Mouse (Mus musculus) CH12.LX (cell line): ENCODE results near the gene Dmrta2. TPM values are rescaled to one million over a fixed set of nuclear protein-coding genes. Genes with fewer than 3 reads are reported as not detected.

Experiments used
- DNase-seq: peaks from one replicate; pipeline ENCODE4 v3.0.0-alpha.2; 2013; ENCODE audit errors: extremely low read depth
- H3K27ac ChIP-seq: 2 replicates; pipeline ENCODE4 v1.5.1; 2012; ENCODE audit warnings: low read depth, mild to moderate bottlenecking, control low read depth, moderate library complexity; ENCODE audit not compliant: insufficient read depth
- H3K27me3 ChIP-seq: replicated peaks from 2 replicates; pipeline ENCODE3; 2012; ENCODE audit warnings: inconsistent platforms
- H3K36me3 ChIP-seq, 2 experiments: replicated peaks in 1 of 2; 2 replicates each; pipeline versions ENCODE3 to v1.6.1; 2012; ENCODE audit warnings: inconsistent platforms in 1 of 2, low read length in 1 of 2, mild to moderate bottlenecking in 1 of 2, mixed read lengths in 1 of 2, moderate library complexity in 1 of 2; ENCODE audit not compliant: control insufficient read depth in 1 of 2, insufficient read depth in 1 of 2
- H3K4me1 ChIP-seq, 2 experiments: 2 replicates each; pipeline ENCODE4 v1.6.1; 2012; ENCODE audit warnings: inconsistent platforms in 1 of 2, moderate library complexity in 1 of 2; ENCODE audit not compliant: insufficient read depth in 2 of 2, control insufficient read depth in 1 of 2
- H3K4me2 ChIP-seq: 2 replicates; pipeline ENCODE4 v1.6.1; 2012; ENCODE audit warnings: low read depth, mild to moderate bottlenecking, control low read depth; ENCODE audit not compliant: poor library complexity, insufficient read depth, severe bottlenecking
- H3K4me3 ChIP-seq, 3 experiments: fragments of 150-350 bp in 1 of 3; sonication (generic) in 1 of 3; replicated peaks in 1 of 3; 2 replicates each; pipeline versions ENCODE3 to v1.5.1; 2011 to 2012; ENCODE audit warnings: low read depth in 2 of 3, low read length in 2 of 3, mild to moderate bottlenecking in 2 of 3, moderate library complexity in 2 of 3, control low read depth in 1 of 3, improper control_type of control experiment in 1 of 3, inconsistent platforms in 1 of 3, mixed read lengths in 1 of 3; ENCODE audit not compliant: poor library complexity in 1 of 3
- H3K79me2 ChIP-seq: replicated peaks from 2 replicates; pipeline ENCODE4 v1.6.1; 2012; ENCODE audit warnings: mild to moderate bottlenecking, moderate library complexity; ENCODE audit not compliant: control insufficient read depth, poor library complexity, insufficient read depth, severe bottlenecking; ENCODE audit errors: extremely low read depth
- H3K9ac ChIP-seq: 2 replicates; pipeline ENCODE4 v1.6.1; 2012; ENCODE audit warnings: low read depth, mild to moderate bottlenecking, control low read depth, moderate library complexity; ENCODE audit not compliant: insufficient read depth
- H3K9me3 ChIP-seq: replicated peaks from 2 replicates; pipeline ENCODE3; 2012; ENCODE audit warnings: low read length, inconsistent platforms, mixed read lengths
- BHLHE40 ChIP-seq: IDR thresholded peaks from 2 replicates; pipeline ENCODE4 v1.6.1; 2011; ENCODE audit warnings: mild to moderate bottlenecking, low read depth, low read length, improper control_type of control experiment
- CHD1 ChIP-seq: IDR thresholded peaks from 2 replicates; pipeline ENCODE4 v1.6.1; 2012; ENCODE audit warnings: low read depth, low read length, improper control_type of control experiment, inconsistent platforms
- CHD2 ChIP-seq: IDR thresholded peaks from 2 replicates; pipeline ENCODE4 v1.6.1; 2011; ENCODE audit warnings: low read length, improper control_type of control experiment
- CTCF ChIP-seq, 2 experiments: IDR thresholded peaks in 1 of 2; conservative IDR thresholded peaks in 1 of 2; 2 replicates each; pipeline ENCODE4 v1.5.1; 2011 to 2012; ENCODE audit warnings: low read depth in 2 of 2, low read length in 2 of 2, improper control_type of control experiment in 1 of 2, inconsistent platforms in 1 of 2, mild to moderate bottlenecking in 1 of 2, moderate library complexity in 1 of 2
- IRF4 ChIP-seq: IDR thresholded peaks from 2 replicates; pipeline ENCODE4 v1.6.1; 2014; ENCODE audit warnings: low read depth, mild to moderate bottlenecking, inconsistent platforms, low read length, improper control_type of control experiment
- JUND ChIP-seq: conservative IDR thresholded peaks from 2 replicates; pipeline ENCODE4 v1.6.1; 2011; ENCODE audit warnings: low read depth, low read length, improper control_type of control experiment
- MAZ ChIP-seq: IDR thresholded peaks from 2 replicates; pipeline ENCODE4 v1.6.1; 2012; ENCODE audit warnings: low read depth, mild to moderate bottlenecking, inconsistent platforms, low read length, improper control_type of control experiment, moderate library complexity
- MEF2A ChIP-seq: IDR thresholded peaks from 2 replicates; pipeline ENCODE4 v1.6.1; 2014; ENCODE audit warnings: low read depth, mild to moderate bottlenecking, inconsistent platforms, low read length, improper control_type of control experiment, borderline replicate concordance
- NELFE ChIP-seq: IDR thresholded peaks from 2 replicates; pipeline ENCODE4 v1.6.1; 2011; ENCODE audit warnings: low read depth, low read length, improper control_type of control experiment
- NRF1 ChIP-seq: IDR thresholded peaks from 2 replicates; pipeline ENCODE4 v1.6.1; 2014; ENCODE audit warnings: low read depth, mild to moderate bottlenecking, inconsistent platforms, low read length, improper control_type of control experiment, moderate library complexity
- PAX5 ChIP-seq: IDR thresholded peaks from 2 replicates; pipeline ENCODE4 v1.6.1; 2012; ENCODE audit warnings: low read length, inconsistent platforms, mixed read lengths
- RAD21 ChIP-seq: IDR thresholded peaks from 2 replicates; pipeline ENCODE4 v1.6.1; 2011; ENCODE audit warnings: low read depth, mild to moderate bottlenecking, low read length, improper control_type of control experiment, moderate library complexity
- SIN3A ChIP-seq: IDR thresholded peaks from 2 replicates; pipeline ENCODE4 v1.6.1; 2012; ENCODE audit warnings: low read length, improper control_type of control experiment, inconsistent platforms
- SMC3 ChIP-seq: IDR thresholded peaks from 2 replicates; pipeline ENCODE4 v1.6.1; 2011; ENCODE audit warnings: low read depth, low read length, improper control_type of control experiment
- USF2 ChIP-seq: conservative IDR thresholded peaks from 2 replicates; pipeline ENCODE4 v1.6.1; 2011; ENCODE audit warnings: low read depth, low read length, improper control_type of control experiment
- ZKSCAN1 ChIP-seq: IDR thresholded peaks from 2 replicates; pipeline ENCODE4 v1.6.1; 2012; ENCODE audit warnings: low read depth, inconsistent platforms, low read length, improper control_type of control experiment, borderline replicate concordance
- ZNF384 ChIP-seq: IDR thresholded peaks from 2 replicates; pipeline ENCODE4 v1.6.1; 2012; ENCODE audit warnings: low read depth, low read length, improper control_type of control experiment, inconsistent platforms
- dilution Hi-C: fragments of 300-500 bp; cut with MboI; formaldehyde crosslinking; loops from 2 replicates; pipeline ENCODE4 v1.14.3; 2020; ENCODE audit warnings: low sequenced_read_pairs; ENCODE audit not compliant: extremely low pct_unique_long_range_greater_than_20kb, extremely low pct_ligation_motif_present
- in situ Hi-C: fragments of 300-500 bp; cut with MboI; formaldehyde crosslinking; loops from 3 replicates; pipeline ENCODE4 v1.14.3; 2019; ENCODE audit warnings: low sequenced_read_pairs, low pct_ligation_motif_present, low pct_unique_long_range_greater_than_20kb, mixed read lengths
- polyA plus RNA-seq: library from polyadenylated mRNA; unstranded; fragments of >175 nt; gene quantifications from 2 replicates; pipeline ENCODE4 v1.2.1, GENCODE M21; 2012; ENCODE audit warnings: low read depth; ENCODE audit not compliant: insufficient read length
- total RNA-seq, 2 experiments: library from RNA; depleted of rRNA; stranded (reverse); fragments of 300-350 nt in 1 of 2; fragments of >200 nt in 1 of 2; gene quantifications; 2 replicates each; pipeline ENCODE4 v1.2.3; 2012 to 2014

The Dmrta2 gene
- total and polyA plus RNA-seq, 3 experiments: 0.04 to 0.13 TPM; not detected in 1

GRCm38 (mm10) chr4:110019145-110019544 is 41.3 kb downstream of the Dmrta2 start:
- in situ Hi-C loops: loop anchor here (10.0 kb wide), 2 partner anchors 194 to 254 kb away; no protein-coding TSS in a partner anchor
- Histone ChIP-seq H3K4me1 (peaks cover 5 to 19% of the 10 kb centered on the region in 2 experiments; a peak in 3 of 4 replicates), H3K9ac (no peak overlapping the region), H3K79me2 (no peaks in the 10 kb centered on the region), H3K9me3 (no peaks in the 10 kb centered on the region), H3K27me3 (no peaks in the 10 kb centered on the region), H3K4me3 (no peak overlapping the region), H3K27ac (no peak overlapping the region), H3K4me2 (no peak overlapping the region), H3K36me3 (no peaks in the 10 kb centered on the region)
- TF ChIP-seq USF2 (no peak), ZNF384 (no peak), SMC3 (peak; percentile 25; the same call in 1 of the 2 replicates), CTCF (conservative IDR thresholded peaks at IDR 0.05 in 1 of 2, IDR thresholded peaks at IDR 0.05 in 1 of 2; ENCODE audit: low read depth in 2 of 2, low read length in 2 of 2) (peak; percentile 53 to 61), CHD1 (no peak), PAX5 (no peak), MEF2A (no peak), JUND (no peak), ZKSCAN1 (no peak), NRF1 (no peak), BHLHE40 (no peak), MAZ (no peak), CHD2 (no peak)
- dilution Hi-C loops: no loop called here
- peak; percentile 16 for DNase-seq

- Histone ChIP-seq H3K4me3 (no peak overlapping the region), H3K4me1 (peaks cover 5 to 19% of the 10 kb centered on the region in 2 experiments; a peak in 3 of 4 replicates), H3K36me3 (no peaks in the 10 kb centered on the region), H3K4me2 (peak overlapping the region; percentile 41), H3K9me3 (no peaks in the 10 kb centered on the region), H3K27me3 (no peaks in the 10 kb centered on the region), H3K27ac (no peak overlapping the region), H3K9ac (no peak overlapping the region), H3K79me2 (no peaks in the 10 kb centered on the region)
- TF ChIP-seq SIN3A (no peak), NELFE (no peak; the same call in 1 of the 2 replicates), RAD21 (peak; percentile 85), IRF4 (0 out of 2 replicates have a peak, but pooled peaks have one; percentile 22), CTCF (conservative IDR thresholded peaks at IDR 0.05 in 1 of 2, IDR thresholded peaks at IDR 0.05 in 1 of 2; ENCODE audit: low read depth in 2 of 2, low read length in 2 of 2) (peak; percentile 83 to 92), SMC3 (peak; percentile 77), MEF2A (0 out of 2 replicates have a peak, but pooled peaks have one; percentile 66)
- in situ Hi-C loops: no loop called here
- dilution Hi-C loops: no loop called here
- peak; percentile 87 for DNase-seq
Measured at GRCm38 (mm10) chr4:110020255-110020654, 42.4 kb downstream of the Dmrta2 start.
